Mouse (Mus musculus) cerebellum, postnatal 36 days (tissue): ENCODE measurements around the gene Kctd13.
"Not testable (repeated sequence)": the region's sequence is repeated elsewhere in the genome, so short reads cannot be mapped to it uniquely, and the experiment has no call there.

ENCODE experiments used
- DNase-seq, 2 experiments: peaks; one replicate each; pipeline ENCODE4 v3.0.0; 2021 to 2022; ENCODE audit warnings: mixed read lengths in 2 of 2

Kctd13 gene

GRCm38 (mm10) chr7:126928384-126929037, at the start of gene Kctd13:
TSS of gene Kctd13 (plus strand) at chr7:126928879.
- DNase-seq, result peak; percentile 90 to 93

DNA sequence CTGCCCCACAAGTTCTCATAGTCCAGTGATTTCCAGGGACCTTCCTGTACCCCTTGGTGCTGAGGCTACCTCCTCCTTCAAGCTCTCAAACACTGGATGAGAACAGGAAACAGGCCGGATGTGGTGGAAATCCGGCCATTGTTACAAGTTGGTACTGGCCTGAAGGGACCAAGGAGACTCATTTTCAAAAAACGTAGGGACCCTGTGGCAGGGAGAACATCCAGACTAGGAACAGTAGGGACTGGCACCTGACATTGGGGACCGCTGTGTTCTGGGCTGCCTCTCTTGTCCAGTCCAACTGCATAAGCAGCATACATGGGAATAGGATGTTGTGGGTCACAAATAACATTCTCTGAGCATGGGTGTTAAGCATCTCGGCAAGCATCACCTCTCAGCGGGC, 47.6 kb upstream of the Kctd13 start:
- DNase-seq, result no peak

DNA sequence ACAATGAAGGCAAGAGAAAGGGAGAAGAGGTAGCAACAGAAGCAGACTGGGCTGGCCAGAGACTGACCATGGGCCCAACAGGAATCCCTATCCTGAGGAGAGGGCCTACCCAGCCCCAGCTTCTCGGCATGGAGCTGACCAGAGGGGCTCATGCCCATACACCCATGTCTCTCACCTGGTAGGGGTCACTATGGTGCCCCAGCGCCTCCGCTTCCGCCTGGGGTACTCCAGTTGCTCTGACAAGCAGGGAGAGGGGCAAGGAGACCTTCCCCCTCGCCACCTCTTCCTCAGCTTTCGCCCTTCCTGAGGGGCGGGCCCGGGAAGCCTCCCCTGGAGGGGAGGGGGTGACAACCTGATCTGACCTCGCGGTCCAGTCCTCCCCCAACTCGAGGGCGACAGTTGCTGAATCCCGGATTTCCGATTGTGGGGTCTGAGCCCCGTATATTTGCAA, 44.9 kb upstream of the Kctd13 start:
- DNase-seq, result no peak

DNA sequence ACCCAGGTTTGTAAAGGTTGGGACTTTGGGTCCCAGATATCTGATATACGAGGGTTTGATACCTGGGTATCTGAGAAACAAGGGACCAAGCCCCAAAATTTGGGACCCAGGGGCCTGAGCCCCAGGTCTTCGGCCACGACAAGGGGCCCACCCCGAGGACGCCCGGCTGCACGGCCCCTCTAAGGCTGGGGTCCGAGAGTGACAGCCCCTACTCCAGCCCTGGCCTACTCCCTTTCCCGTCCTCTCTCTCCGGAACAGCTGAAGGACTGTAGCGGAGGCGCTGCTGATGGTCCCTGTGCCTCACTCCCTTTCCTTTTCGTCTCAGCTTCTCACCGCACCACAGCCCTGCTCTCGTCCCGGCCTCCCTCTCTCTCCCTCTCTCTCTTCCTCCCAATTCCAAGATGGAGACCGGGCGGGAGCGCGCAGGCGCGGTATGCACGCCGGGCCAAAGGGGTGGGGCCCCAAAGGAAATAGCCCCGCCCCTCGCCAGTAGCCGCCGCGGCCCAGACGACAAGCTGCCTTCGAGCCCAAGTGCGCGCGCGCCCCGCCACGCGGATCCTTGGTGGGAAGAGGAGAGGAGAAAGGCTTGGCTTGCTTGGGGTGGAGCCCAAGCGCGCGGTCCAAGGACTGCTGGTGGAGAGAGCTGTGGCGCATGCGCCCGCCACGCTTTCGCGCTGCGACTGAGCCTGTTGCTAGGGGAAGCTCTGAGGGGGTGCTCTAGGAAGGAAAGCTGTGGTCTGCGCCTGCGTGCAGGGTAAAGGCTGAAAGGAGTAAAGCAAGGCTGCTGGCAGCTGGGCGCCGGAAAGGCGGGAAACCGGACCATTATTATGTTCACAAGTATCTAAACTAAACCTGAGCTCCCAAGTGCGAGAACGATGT, 44.2 kb upstream of the Kctd13 start, which contains the start of gene Taok2:
Gene Taok2, minus strand, starts transcription at position 418 of the 879 bp plus-strand sequence.
- DNase-seq, result peak; percentile 96 to 98

- no peak for DNase-seq
Measured at GRCm38 (mm10) chr7:126887281-126887680, 41.4 kb upstream of the Kctd13 start.

GRCm38 (mm10) chr7:126888852-126889251, 39.8 kb upstream of the Kctd13 start:
- no peak for DNase-seq

- no peak for DNase-seq
Measured at GRCm38 (mm10) chr7:126896912-126897311, 31.8 kb upstream of the Kctd13 start.

- no peak for DNase-seq
Measured at GRCm38 (mm10) chr7:126897390-126898101, 31.1 kb upstream of the Kctd13 start.

GRCm38 (mm10) chr7:126898102-126898990, 30.3 kb upstream of the Kctd13 start:
- peak; percentile 98 to 99 for DNase-seq

- not testable (repeated sequence) for DNase-seq
Measured at GRCm38 (mm10) chr7:126899781-126900180, 28.9 kb upstream of the Kctd13 start.

DNA sequence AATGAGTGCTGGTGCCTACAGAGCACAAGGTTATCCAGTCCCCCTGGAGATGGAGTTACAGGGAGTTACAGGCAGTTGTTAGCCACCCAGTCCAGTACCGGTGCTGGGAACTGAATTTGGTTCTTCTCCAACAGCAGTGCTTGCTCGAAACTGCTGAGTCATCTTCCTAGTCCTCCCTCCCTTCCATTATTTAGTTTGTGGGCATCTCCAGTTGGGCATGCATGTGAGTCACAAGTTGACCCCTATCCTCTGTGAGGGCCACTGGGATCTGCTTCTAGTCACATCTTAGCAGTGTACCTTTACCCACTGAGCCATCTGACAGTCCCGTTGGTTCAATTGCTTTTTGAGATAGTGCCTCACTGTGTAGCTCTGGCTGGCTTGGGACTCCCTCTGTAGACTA, 23.1 kb upstream of the Kctd13 start:
- no peak for DNase-seq

- DNase-seq, result no peak
Measured at GRCm38 (mm10) chr7:126914844-126915243, 13.8 kb upstream of the Kctd13 start.

DNA sequence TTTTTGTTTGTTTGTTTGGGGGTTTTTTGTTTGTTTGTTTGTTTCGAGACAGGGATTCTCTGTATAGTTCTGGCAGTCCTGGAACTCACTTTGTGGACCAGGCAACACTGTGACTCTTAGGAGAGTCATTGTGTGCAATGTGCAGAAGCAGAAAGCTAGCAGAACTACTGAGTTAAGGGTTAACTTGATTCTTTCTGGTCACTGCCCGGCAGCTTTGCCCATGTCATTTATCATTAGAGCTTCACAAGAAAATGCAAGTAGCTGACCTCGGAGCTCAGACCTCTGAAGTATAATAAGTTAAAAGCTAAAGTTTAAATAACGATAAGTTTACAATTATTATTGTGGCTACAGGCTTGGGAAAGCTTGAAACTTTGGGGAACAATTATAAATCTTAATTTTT, 10.3 kb upstream of the Kctd13 start:
- DNase-seq, result not testable (repeated sequence)

DNA sequence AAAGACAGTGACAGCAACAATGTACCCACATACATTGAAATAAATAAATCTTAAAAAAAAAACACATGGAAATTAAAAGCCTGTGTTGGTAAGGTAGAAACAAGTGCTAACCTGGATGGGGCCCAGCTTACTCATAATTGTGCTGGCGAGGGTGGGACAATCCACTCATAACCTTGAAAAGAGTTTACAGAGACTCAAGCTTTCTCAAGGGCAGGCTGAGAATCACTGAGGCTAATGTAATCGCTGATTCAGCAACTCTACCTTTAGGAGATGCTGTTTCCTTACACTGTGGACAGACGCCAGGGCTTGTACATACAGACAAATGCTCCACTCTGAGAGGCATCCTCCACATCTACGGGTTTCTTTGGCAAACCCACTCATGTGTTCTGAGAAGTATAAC, 8.7 kb upstream of the Kctd13 start:
- DNase-seq, result no peak

GRCm38 (mm10) chr7:126921563-126921962, 7.1 kb upstream of the Kctd13 start:
- DNase-seq, result no peak

GRCm38 (mm10) chr7:126922624-126923060, 6.0 kb upstream of the Kctd13 start, which contains the start of gene Tmem219:
TSS of gene Tmem219 (minus strand) at chr7:126922917.
- no peak for DNase-seq

- no peak for DNase-seq
Measured at GRCm38 (mm10) chr7:126923999-126924398, 4.7 kb upstream of the Kctd13 start.

DNA sequence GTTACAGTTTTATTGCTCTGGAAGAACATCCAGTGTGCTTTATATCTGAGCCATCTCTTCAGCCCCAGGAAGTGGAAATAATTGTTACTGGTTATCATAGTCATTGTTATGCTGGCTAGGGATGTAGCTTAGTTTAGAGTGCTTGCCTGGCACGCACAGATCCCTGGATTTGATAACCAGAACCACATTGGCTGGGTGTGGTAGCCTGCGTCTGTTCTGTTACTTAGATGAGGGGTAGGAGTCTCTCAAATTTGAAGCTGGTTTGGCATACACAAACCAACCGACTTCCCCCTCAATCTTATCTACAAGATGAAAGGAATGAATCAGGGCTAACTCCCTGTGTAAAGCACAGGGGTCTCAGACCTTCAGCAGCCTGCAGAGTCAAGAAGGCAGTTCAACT, 2.4 kb upstream of the Kctd13 start:
- DNase-seq, result no peak

DNA sequence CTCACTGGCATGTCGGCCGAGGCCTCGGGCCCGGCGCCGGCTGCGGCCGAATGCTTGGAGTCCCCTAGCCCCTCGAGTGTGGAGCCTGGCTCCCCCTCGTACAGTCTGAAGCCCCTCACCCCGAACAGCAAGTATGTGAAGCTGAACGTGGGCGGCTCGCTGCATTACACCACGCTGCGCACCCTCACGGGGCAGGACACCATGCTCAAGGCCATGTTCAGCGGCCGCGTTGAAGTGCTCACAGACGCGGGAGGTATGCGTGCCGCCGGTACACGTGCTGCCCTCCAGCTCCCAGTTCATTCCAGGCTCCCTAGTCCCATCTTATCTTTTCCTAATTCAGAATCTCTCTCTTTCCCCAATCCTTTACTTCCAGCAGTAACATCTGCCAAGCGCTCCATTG, 367 bp downstream of the Kctd13 start:
- DNase-seq, result no peak

DNA sequence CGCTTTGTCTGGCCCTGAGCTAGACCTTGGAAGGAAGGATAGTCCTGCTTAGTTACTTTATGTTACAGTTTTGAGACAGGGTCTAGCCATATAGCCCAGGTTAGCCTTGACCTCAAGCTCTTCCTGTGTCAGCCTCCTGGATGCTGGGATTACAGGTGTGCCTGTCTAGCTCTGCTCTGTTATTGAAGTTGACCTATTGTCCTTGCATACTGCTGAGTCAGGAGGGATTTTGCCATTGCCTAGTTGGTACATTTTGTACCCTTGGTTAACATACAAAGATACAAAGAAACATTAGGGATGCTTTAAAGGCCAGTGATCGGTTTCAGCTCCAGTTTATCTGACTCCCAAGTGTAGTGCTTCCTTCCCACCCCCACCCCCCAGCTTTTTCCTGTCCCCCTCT, 4.0 kb downstream of the Kctd13 start:
- no peak for DNase-seq

DNA sequence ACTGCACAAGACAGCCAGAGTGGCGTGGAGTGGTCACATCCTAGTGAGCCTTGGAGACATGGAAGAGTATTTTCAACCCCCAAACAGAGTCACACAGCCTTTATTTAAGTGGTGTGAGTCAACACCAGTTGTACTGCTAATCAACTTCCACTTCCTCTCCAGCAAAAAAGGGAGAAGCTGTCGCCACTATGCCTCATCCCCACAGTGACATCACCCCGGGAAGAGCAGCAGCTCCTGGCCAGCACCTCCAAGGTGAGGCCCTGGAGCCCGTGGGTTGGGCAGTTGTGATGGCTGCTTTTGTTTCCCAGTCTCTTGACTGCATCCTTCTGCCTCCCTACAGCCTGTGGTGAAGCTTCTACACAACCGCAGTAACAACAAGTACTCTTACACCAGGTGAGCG, 12.5 kb downstream of the Kctd13 start:
- no peak for DNase-seq

- no peak for DNase-seq
Measured at GRCm38 (mm10) chr7:126941801-126942200, 13.1 kb downstream of the Kctd13 start.
